Mouse (Mus musculus) ES-Bruce4 (cell line): Measurements from ENCODE around the gene Slc22a12.

Source experiments
- CTCF ChIP-seq: IDR thresholded peaks from one replicate; pipeline ENCODE4 v1.8.1; 2011; ENCODE audit warnings: low read depth, low read length
- EP300 ChIP-seq: IDR thresholded peaks from 2 replicates; pipeline ENCODE4 v1.6.1; 2011; ENCODE audit warnings: low read depth, low read length; ENCODE audit not compliant: insufficient read depth
- POLR2A ChIP-seq: IDR thresholded peaks from one replicate; pipeline ENCODE4 v1.8.1; 2011; ENCODE audit warnings: low read length; ENCODE audit not compliant: insufficient read depth

GRCm38 (mm10) chr19:6566450-6566849 is 23.6 kb upstream of the Slc22a12 start:
- no peak for TF ChIP-seq EP300
- no peak for TF ChIP-seq CTCF
- TF ChIP-seq POLR2A, result no peak
